Mouse (Mus musculus) kidney, embryonic 14.5 days (tissue): Measurements from ENCODE around the gene Tppp2. TPM values are rescaled to one million over a fixed set of nuclear protein-coding genes. Genes with fewer than 3 reads are reported as not detected.

ENCODE experiments used
- ATAC-seq: fragments of 200-750 bp; cut with Nextera tagmentation; 2 replicates; pipeline ENCODE4 v1.8.0; 2017; ENCODE audit warnings: moderate number of reproducible peaks, mild to moderate bottlenecking, moderate TSS enrichment, moderate library complexity; ENCODE audit not compliant: low FRiP score, low TSS enrichment
- H3K27ac ChIP-seq: fragments of 300-500 bp; sonication (generic); 2 replicates; pipeline ENCODE4 v1.5.1; 2014; ENCODE audit warnings: low read depth, mild to moderate bottlenecking, low read length, moderate library complexity, mixed read lengths
- H3K27me3 ChIP-seq: fragments of 300-500 bp; sonication (generic); 2 replicates; pipeline ENCODE4 v1.6.1; 2014; ENCODE audit warnings: mild to moderate bottlenecking, low read length; ENCODE audit not compliant: control insufficient read depth, insufficient read depth
- H3K36me3 ChIP-seq: fragments of 300-500 bp; sonication (generic); 2 replicates; pipeline ENCODE4 v1.6.1; 2014; ENCODE audit warnings: low read length, mixed read lengths; ENCODE audit not compliant: control insufficient read depth, insufficient read depth
- H3K4me1 ChIP-seq: fragments of 300-500 bp; sonication (generic); 2 replicates; pipeline ENCODE4 v1.6.1; 2014; ENCODE audit warnings: low read length, mixed read lengths; ENCODE audit not compliant: control insufficient read depth, insufficient read depth
- H3K4me2 ChIP-seq: fragments of 300-500 bp; sonication (generic); replicated peaks from 2 replicates; pipeline ENCODE4 v1.6.1; 2014; ENCODE audit warnings: low read depth, mild to moderate bottlenecking, low read length
- H3K4me3 ChIP-seq: fragments of 300-500 bp; sonication (generic); 2 replicates; pipeline ENCODE4 v1.5.1; 2014; ENCODE audit warnings: mild to moderate bottlenecking, low read length
- H3K9ac ChIP-seq: fragments of 300-500 bp; sonication (generic); 2 replicates; pipeline ENCODE4 v1.6.1; 2014; ENCODE audit warnings: low read depth, mild to moderate bottlenecking, low read length, moderate library complexity
- H3K9me3 ChIP-seq: fragments of 300-500 bp; sonication (generic); 2 replicates; pipeline ENCODE4 v1.6.1; 2016; ENCODE audit warnings: low read length; ENCODE audit not compliant: control insufficient read depth
- whole genome bisulfite sequencing: fragments of 180-500 bp; shearing (Covaris S2); extraction: QIAGEN DNeasy Blood & Tissue Kit; methylation state at CpG from one replicate; pipeline ENCODE4 v1.1.7; 2014; 5-methylcytosine and 5-hydroxymethylcytosine counted together
- polyA plus RNA-seq: library from polyadenylated mRNA; unstranded; fragments of >200 nt; fragmentation: Nextera tagmentation; extraction: Ambion mirVana; gene quantifications from 2 replicates; pipeline ENCODE4 v1.2.1, GENCODE M21; 2014

Gene Tppp2
- polyA plus RNA-seq, 1 experiment from 2014 or later, result not detected

- 87% methylated on average over 8 of the region's 9 CpGs for WGBS
- H3K4me2 ChIP-seq, result no peak within 1 kb of the TSS
- H3K9me3 ChIP-seq, result no peaks in the 10 kb centered on the region
These were observed 25.9 kb upstream of the Tppp2 start, which contains the start of gene Slc39a2 for GRCm38 (mm10) chr14:51892191-51892939. Gene Slc39a2 (plus strand): TSS chr14:51892889.

GRCm38 (mm10) chr14:51893094-51893794 is 25.0 kb upstream of the Tppp2 start:
- no peaks in the 10 kb centered on the region for H3K9me3 ChIP-seq
- 36% methylated on average over 10 of the region's 10 CpGs for WGBS
- H3K4me2 ChIP-seq, result no peak overlapping the region
- no peak overlapping the region for H3K27ac ChIP-seq
- no peaks in the 10 kb centered on the region for H3K4me1 ChIP-seq
- no peak overlapping the region for H3K4me3 ChIP-seq
- no peak overlapping the region for H3K9ac ChIP-seq
- H3K36me3 ChIP-seq, result peaks cover 38% of the 10 kb centered on the region
- no peaks in the 10 kb centered on the region for H3K27me3 ChIP-seq
- ATAC-seq, result no peak

More at GRCm38 (mm10) chr14:51892191-51892939, 25.9 kb upstream of the Tppp2 start, which contains the start of gene Slc39a2:
- H3K27me3 ChIP-seq, result no peaks in the 10 kb centered on the region
- no peak within 1 kb of the TSS for H3K9ac ChIP-seq
- ATAC-seq, result no peak
- no peak within 1 kb of the TSS for H3K4me3 ChIP-seq
- peaks cover 45% of the 10 kb centered on the region for H3K36me3 ChIP-seq
- H3K27ac ChIP-seq, result no peak within 1 kb of the TSS
- H3K4me1 ChIP-seq, result no peaks in the 10 kb centered on the region

- H3K4me3 ChIP-seq, result no peak overlapping the region
- H3K9ac ChIP-seq, result no peak overlapping the region
- no peaks in the 10 kb centered on the region for H3K9me3 ChIP-seq
- H3K36me3 ChIP-seq, result peaks cover 32% of the 10 kb centered on the region
- no peaks in the 10 kb centered on the region for H3K27me3 ChIP-seq
- H3K4me1 ChIP-seq, result no peaks in the 10 kb centered on the region
- H3K4me2 ChIP-seq, result no peak overlapping the region
- WGBS, result 57% methylated on average over 3 of the region's 3 CpGs
- no peak overlapping the region for H3K27ac ChIP-seq
- ATAC-seq, result no peak
These were observed 24.4 kb upstream of the Tppp2 start for GRCm38 (mm10) chr14:51893809-51894208.

GRCm38 (mm10) chr14:51895071-51895470 is 23.2 kb upstream of the Tppp2 start:
- WGBS, result 82% methylated on average over 14 of the region's 14 CpGs

GRCm38 (mm10) chr14:51896019-51896418 is 22.2 kb upstream of the Tppp2 start:
- H3K4me2 ChIP-seq, result no peak overlapping the region
- no peak for ATAC-seq
- H3K4me3 ChIP-seq, result no peak overlapping the region
- H3K27ac ChIP-seq, result no peak overlapping the region
- H3K27me3 ChIP-seq, result no peaks in the 10 kb centered on the region
- peaks cover 11% of the 10 kb centered on the region for H3K36me3 ChIP-seq
- 84% methylated on average over 6 of the region's 6 CpGs for WGBS
- no peaks in the 10 kb centered on the region for H3K9me3 ChIP-seq
- no peak overlapping the region for H3K9ac ChIP-seq
- H3K4me1 ChIP-seq, result no peaks in the 10 kb centered on the region

More at GRCm38 (mm10) chr14:51895071-51895470, 23.2 kb upstream of the Tppp2 start:
- Histone ChIP-seq H3K27ac (no peak overlapping the region), H3K27me3 (no peaks in the 10 kb centered on the region), H3K9me3 (no peaks in the 10 kb centered on the region), H3K36me3 (peaks cover 19% of the 10 kb centered on the region), H3K9ac (no peak overlapping the region), H3K4me3 (no peak overlapping the region), H3K4me1 (no peaks in the 10 kb centered on the region), H3K4me2 (no peak overlapping the region)
- no peak for ATAC-seq

- Histone ChIP-seq H3K9me3 (no peaks in the 10 kb centered on the region), H3K4me3 (no peak overlapping the region), H3K27ac (no peak overlapping the region), H3K4me1 (no peaks in the 10 kb centered on the region), H3K4me2 (no peak overlapping the region), H3K27me3 (no peaks in the 10 kb centered on the region), H3K9ac (no peak overlapping the region), H3K36me3 (peaks cover 5% of the 10 kb centered on the region)
- WGBS, result 82% methylated on average over 8 of the region's 8 CpGs
- no peak for ATAC-seq
These were observed 21.6 kb upstream of the Tppp2 start for GRCm38 (mm10) chr14:51896539-51897170.

GRCm38 (mm10) chr14:51899351-51899750 is 18.9 kb upstream of the Tppp2 start:
- H3K4me3 ChIP-seq, result no peak overlapping the region
- no peak overlapping the region for H3K27ac ChIP-seq
- no peaks in the 10 kb centered on the region for H3K9me3 ChIP-seq
- H3K4me1 ChIP-seq, result no peaks in the 10 kb centered on the region
- no peak for ATAC-seq
- no peaks in the 10 kb centered on the region for H3K36me3 ChIP-seq
- no peak overlapping the region for H3K4me2 ChIP-seq
- H3K9ac ChIP-seq, result no peak overlapping the region
- 100% methylated on average over 1 of the region's 1 CpGs for WGBS
- no peaks in the 10 kb centered on the region for H3K27me3 ChIP-seq

- Histone ChIP-seq H3K4me2 (no peak overlapping the region), H3K36me3 (no peaks in the 10 kb centered on the region), H3K9me3 (no peaks in the 10 kb centered on the region), H3K27ac (no peak overlapping the region), H3K4me3 (no peak overlapping the region), H3K9ac (no peak overlapping the region), H3K27me3 (no peaks in the 10 kb centered on the region), H3K4me1 (no peaks in the 10 kb centered on the region)
- peak; percentile 68; the same call in 1 of the 2 replicates for ATAC-seq
- 57% methylated on average over 9 of the region's 9 CpGs for WGBS
These were observed 15.2 kb upstream of the Tppp2 start for GRCm38 (mm10) chr14:51902806-51903710.
